Mouse (Mus musculus) layer of hippocampus, adult 2 months (tissue): ENCODE results near the gene Mfap2. TPM values are rescaled to one million over a fixed set of nuclear protein-coding genes. Genes with fewer than 3 reads are reported as not detected.

Experiments
- DNase-seq, 2 experiments: peaks; one replicate each; pipeline ENCODE4 v3.0.0; 2022; ENCODE audit warnings: low spot score in 2 of 2
- H3K27ac ChIP-seq: fragments of 200-600 bp; 2 replicates; pipeline ENCODE4 v1.8.1; 2022
- H3K4me3 ChIP-seq: fragments of 200-600 bp; 2 replicates; pipeline ENCODE4 v1.8.1; 2022; ENCODE audit warnings: mild to moderate bottlenecking
- CTCF ChIP-seq: fragments of 200-600 bp; conservative IDR thresholded peaks from 2 replicates; pipeline ENCODE4 v1.8.1; 2022; ENCODE audit warnings: antibody characterized with exemption, mild to moderate bottlenecking, moderate library complexity
- total RNA-seq, 2 experiments: library from RNA; stranded (reverse); gene quantifications; 2 replicates each; pipeline ENCODE4 v1.2.3; 2021

Gene Mfap2
- total RNA-seq, 2 experiments from 2014 or later: 4.5 to 6.9 TPM

DNA sequence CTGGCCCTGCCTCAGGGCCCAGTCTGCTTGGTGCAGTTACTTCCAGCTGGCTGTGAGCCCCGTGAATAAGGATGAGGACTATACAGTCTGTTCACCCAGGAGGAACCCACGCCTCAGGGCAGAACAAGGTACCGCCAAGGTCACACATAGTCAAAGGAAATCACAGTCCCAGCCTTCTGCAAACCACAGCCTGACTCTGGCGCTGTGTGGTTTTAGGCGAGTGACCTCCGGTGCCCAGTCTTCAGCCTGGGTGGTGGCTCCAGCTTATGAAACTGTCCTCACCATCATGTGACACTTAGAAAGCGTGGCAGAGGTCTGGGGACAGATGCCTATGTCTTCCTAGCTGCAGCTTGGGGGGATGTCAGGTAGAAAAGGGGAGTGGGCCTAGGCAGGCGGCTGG is 14.4 kb upstream of the Mfap2 start:
- Histone ChIP-seq H3K4me3 (no peak overlapping the region), H3K27ac (no peak overlapping the region)
- no peak for TF ChIP-seq CTCF
- DNase-seq: no peak

DNA sequence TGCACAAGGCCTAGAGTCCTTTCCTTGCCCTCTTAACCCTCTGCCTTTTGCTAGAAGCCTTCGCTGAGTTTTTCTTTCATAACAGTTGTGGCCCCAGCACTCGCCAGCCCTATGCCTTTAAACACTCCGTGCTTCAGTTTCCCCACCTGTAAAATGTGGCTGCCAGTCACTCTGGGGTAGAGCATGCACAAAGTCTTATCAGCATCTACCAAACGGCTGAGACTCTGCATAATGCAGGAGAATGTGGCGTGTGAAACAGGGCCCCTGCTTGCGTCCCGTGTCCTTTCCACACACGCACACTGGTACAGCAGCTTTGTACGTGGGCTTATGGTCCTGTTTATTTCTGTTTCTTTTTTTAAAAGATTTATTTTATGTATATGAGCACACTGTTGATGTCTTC is 13.4 kb upstream of the Mfap2 start:
- H3K27ac ChIP-seq: no peak overlapping the region
- no peak for TF ChIP-seq CTCF

DNA sequence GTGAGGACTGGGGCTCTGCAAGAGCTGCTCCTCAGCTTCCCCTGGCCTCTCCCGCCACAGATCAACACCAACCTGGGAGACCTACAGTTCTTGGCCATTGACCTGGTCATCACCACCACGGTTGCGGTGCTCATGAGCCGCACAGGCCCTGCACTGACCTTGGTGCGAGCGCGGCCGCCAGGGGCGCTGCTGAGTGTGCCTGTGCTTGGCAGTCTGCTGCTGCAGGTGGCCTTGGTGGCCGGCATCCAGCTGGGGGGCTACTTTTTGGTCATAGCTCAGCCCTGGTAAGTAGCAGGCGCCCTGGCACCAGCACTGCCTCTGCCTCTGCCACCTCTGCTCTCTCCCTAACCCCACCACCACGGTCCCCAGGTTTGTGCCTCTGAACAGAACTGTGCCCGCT is 4.2 kb upstream of the Mfap2 start:
- no peak overlapping the region for H3K27ac ChIP-seq
- TF ChIP-seq CTCF: peak; percentile 79
- DNase-seq: no peak

More for the DNA sequence above, 13.4 kb upstream of the Mfap2 start:
- no peak for DNase-seq
- no peak overlapping the region for H3K4me3 ChIP-seq

DNA sequence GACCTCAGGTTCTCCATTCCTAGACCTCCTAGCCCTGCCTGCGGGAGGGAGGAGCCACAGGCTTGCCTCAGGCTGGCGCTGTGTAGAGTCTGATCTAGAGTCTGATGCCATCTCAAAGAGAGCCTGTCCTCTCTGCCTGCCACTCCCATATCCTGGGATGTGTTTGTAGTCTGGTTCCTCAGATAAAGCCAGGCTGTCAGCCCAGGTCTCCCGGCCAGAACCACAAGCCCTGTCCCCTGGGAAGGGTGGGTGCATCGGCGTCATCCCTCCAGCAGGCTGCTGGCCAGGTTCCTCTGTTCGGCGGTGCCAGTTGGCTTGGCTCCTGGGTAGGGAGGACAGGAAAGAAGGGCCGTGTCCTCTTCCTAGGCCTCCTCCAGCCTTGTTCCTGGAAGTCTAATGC is 2.2 kb upstream of the Mfap2 start:
- no peak overlapping the region for H3K27ac ChIP-seq
- H3K4me3 ChIP-seq: no peak overlapping the region
- DNase-seq: no peak
- 0 out of 2 replicates have a peak, but pooled peaks have one; percentile 10 for TF ChIP-seq CTCF

More for the DNA sequence above, 4.2 kb upstream of the Mfap2 start:
- H3K4me3 ChIP-seq: no peak overlapping the region

DNA sequence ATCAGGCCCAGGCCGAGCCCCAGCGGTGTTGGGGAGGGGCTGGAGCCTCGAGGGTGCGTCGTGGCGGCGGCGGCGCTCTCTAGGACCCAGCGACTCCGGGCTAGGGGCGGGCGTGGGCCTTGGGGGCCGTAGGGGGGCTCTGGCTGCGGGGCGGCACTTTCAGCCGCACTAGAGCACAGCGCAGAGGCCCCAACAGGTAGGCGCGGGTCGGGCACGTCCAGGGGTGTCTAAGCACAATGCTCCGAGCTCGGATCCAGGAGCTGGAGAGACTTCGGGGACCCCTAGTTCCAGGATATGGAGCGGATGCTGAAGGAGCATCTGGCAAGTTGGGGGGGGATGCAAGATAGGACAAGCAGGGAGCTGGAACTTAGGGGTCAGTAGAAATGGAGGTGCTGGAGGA is 308 bp downstream of the Mfap2 start:
- TF ChIP-seq CTCF: no peak
- Histone ChIP-seq H3K27ac (peak overlapping the region; percentile 78), H3K4me3 (peak overlapping the region; percentile 61)
- no peak for DNase-seq

DNA sequence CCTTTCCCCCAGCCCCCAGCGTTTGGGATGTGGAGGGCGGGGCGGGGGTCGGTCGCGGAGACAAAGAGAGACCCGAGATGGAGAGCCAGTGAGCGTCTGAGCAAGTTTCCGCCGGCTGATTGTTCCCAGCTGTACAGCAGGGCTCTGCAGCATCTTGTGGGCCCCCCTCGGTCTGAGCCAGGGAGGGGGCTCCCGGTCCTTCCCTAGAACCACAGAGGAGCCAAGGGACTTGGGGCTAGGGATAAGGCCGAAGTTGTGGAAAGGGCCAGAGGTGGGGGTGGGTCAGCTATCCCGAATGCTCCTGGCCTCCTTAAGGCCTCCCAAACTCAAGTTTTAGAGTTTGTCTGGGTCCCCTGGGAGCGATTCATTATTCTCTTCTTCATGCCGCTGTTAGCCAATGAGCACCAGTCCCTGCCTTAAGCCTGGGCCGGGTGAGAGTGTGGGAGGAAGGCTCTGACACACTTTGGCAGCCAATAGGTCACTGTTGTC is 767 bp downstream of the Mfap2 start:
- peak overlapping the region; percentile 61 for H3K4me3 ChIP-seq
- H3K27ac ChIP-seq: peak overlapping the region; percentile 78
- DNase-seq: no peak

DNA sequence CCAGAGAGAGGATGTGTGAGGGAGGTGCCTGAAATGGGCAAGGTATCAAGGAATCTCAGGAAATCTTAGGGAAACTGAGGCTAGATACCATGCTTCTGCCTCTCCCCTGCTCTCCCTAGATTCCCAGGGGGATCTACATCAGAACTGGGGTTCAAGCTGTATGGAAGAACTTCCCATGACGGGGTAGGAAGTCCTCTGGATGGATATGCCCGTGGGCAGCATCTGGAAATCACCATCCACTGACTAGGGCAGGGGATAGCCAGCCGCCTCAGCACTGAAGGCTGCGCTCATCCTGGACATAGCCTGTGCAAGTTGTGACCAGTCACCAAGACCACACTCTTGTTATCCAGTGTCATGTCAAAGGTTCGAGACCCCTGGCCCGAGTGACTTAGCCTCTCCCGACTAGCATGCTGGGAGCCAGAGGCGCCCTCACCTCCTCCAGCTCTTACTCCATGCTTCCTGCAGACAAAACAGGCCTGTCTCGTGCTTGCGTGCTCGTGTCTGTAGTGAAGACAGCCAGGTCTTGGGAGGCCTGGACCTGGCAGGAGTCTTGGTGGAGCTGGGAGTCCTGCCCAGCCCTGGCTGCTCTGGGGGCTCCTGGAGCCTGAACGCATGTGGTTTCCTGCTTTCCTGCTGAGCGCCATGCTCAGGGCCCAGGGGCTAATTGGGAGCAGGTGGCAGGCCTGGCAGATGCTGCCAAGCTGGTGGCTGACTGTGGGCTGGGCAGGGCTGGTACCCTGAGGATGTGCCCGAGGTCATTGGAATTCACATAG is 1.5 kb downstream of the Mfap2 start:
- no peak for DNase-seq
- TF ChIP-seq CTCF: no peak
- H3K27ac ChIP-seq: peak overlapping the region; percentile 78
- peak overlapping the region; percentile 61; the same call in 1 of the 2 replicates for H3K4me3 ChIP-seq

More for the DNA sequence above, 767 bp downstream of the Mfap2 start:
- no peak for TF ChIP-seq CTCF

DNA sequence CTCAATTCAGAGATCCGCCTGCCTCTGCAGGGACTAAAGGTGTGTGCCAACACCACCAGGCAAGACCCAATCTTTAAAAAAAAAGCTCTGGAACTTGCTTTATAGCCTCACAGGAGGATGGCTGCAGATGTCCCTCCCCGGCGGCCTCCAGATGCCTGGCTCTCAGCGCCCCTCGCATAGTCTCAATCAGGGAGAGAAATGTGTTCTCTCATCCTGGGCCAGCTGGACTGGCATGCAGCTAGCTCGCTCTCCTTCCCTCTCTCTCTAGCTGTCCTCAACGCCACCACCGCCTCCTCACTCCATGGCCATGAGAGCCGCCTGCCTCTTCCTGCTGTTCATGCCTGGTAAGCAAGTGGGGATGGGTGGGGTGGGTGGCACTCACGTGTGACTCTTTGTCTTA is 2.3 kb downstream of the Mfap2 start:
- TF ChIP-seq CTCF: no peak
- DNase-seq: peak in 1 of 2 experiments; percentile 34
- Histone ChIP-seq H3K27ac (peak overlapping the region; percentile 78), H3K4me3 (no peak overlapping the region)

DNA sequence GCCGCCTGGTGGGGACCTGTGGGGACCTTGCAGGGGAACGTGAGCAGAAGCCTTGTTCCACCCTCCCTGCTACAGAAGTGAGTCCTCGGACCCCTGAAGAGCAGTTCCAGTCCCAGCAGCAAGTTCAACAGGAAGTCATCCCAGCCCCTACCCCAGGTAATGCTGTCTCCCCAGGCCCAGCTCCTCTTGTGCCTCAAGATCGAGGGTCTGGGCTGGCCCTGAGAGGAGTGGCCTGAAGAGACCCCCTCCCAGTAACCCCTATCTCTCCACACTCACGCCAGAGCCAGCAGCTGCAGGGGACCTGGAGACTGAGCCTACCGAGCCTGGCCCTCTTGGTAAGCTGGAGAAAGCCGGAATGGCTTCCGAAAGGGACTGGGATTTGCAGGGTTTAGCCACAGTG is 3.9 kb downstream of the Mfap2 start:
- Histone ChIP-seq H3K27ac (no peak overlapping the region), H3K4me3 (no peak overlapping the region)
- no peak for DNase-seq
- TF ChIP-seq CTCF: no peak

DNA sequence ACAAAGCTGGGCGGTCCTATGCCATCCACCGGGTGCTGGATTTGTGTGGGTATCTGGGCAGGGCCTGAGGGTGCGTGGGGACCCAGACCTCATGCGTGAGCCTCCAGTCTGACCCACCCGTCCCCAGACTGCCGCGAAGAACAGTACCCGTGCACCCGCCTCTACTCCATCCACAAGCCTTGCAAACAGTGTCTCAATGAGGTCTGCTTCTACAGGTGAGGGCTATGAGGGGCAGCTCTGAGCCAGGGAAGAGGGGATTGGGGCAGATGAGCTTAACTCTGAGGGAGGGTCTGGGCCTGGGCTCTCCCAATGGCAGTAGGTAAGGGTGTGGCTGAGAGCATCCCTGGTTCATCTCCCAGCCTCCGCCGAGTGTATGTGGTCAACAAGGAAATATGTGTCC is 4.6 kb downstream of the Mfap2 start:
- DNase-seq: no peak
- no peak for TF ChIP-seq CTCF
- no peak overlapping the region for H3K4me3 ChIP-seq
- H3K27ac ChIP-seq: no peak overlapping the region

DNA sequence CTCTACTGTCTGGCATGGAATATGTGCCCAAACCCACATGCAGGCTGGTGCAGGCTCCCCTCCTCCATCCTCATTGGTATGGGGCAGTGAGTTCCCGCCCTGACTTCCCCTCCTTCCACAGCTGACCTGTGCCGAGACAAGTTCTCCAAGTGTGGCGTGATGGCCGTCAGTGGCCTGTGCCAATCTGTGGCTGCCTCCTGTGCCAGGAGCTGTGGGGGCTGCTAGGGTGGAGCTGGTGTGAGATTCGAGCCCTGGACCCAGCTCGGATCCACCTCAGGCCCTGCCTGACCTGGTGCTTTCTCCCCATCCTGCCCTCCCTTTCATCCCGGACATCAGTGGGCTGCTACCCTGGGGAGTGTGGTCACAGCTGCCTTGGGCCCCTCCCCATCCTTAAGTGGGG is 5.1 kb downstream of the Mfap2 start:
- DNase-seq: no peak
- no peak overlapping the region for H3K27ac ChIP-seq
- no peak for TF ChIP-seq CTCF
- no peak overlapping the region for H3K4me3 ChIP-seq

DNA sequence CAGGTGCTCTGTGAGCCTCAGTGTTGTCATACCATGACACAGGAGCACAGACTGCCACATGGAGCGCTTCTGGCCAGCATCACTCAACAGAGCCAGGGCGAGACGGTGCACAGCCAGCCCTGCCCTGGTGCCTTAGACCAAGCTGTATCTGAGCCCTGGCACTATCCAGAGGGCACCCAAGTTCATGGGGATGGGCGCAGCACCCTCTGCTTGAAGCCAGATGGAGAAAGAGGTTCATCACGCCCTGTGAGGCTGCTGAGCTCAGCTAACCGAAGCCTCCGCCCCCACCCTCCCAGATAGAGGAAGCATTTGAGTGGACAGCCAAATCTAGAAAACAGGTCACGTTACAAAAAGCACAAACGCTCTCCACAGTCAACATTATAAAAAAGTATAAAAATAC is 6.1 kb downstream of the Mfap2 start:
- no peak for TF ChIP-seq CTCF
- Histone ChIP-seq H3K27ac (peak overlapping the region; percentile 64; the same call in 1 of the 2 replicates), H3K4me3 (no peak overlapping the region)
- DNase-seq: no peak

DNA sequence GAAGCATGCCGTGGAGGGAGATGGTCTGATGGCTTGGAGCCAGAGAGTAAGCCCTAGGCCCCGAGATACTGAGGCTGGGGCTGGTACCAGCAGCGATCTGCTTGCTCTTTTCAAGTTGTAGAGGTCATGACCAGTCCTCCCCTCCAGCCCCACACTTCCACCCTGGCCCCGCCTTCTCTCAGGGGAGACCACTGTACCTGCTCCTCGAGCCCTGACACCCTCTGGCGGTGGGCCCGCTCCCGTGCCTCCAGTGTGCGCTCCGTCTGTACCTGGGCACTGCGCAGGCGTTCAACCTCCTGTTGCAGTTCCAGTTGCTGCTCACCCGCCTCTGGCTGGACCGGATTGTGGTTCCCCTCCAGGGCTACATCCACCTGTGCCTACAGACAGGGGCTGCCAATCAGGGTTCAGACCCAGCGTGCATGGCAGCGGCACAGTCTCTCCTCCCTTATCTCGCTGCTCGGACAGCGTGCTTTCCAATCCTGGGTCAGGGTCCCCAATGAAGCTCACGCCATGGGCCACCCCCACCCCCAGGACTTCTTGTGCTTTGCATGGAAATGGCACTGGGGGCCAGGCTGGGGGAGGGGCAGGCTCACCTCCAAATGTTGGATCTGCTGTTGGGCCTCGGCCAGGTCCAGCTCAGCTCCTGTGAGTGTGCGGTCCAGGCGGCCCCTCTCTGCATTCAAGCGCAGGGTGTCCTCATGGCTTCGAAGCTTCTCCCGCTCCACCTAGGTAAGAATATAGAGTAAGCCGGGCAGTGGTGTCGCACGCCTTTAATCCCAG is 7.6 kb downstream of the Mfap2 start:
- Histone ChIP-seq H3K27ac (0 out of 2 replicates have a peak overlapping the region, but pooled peaks have one; percentile 64), H3K4me3 (no peak overlapping the region)
- DNase-seq: no peak
- TF ChIP-seq CTCF: no peak

DNA sequence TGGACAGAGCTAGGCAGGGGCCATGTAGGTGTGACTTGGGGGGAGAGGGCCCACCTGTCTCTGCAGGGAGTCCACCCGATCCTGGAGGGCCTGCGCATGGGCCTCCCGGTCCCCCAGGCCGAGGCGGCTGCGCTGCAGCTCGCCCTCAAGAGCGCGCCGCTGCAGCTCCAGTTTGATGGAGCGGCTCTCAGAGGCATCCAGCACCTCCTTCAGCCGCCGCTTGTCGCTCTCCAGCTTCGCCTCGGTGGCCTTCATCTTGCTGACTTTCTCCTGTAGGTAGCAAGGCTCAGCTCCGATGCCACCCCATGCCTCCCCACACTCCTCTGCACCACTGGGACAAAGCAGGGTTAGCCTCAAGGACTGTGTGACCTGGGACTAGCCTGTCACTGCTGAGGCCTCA is 10.0 kb downstream of the Mfap2 start:
- no peak for DNase-seq
- no peak for TF ChIP-seq CTCF
- Histone ChIP-seq H3K27ac (no peak overlapping the region), H3K4me3 (no peak overlapping the region)
